Mouse (Mus musculus) heart, adult 8-10 months (tissue): ENCODE data around the gene Cyp26a1. TPM values are rescaled to one million over a fixed set of nuclear protein-coding genes. Genes with fewer than 3 reads are reported as not detected.

ENCODE experiments used
- DNase-seq: peaks from one replicate; pipeline ENCODE4 v3.0.0; 2022; ENCODE audit warnings: low spot score
- total RNA-seq, 4 experiments: library from RNA; stranded (reverse); gene quantifications; 2 replicates each; pipeline ENCODE4 v1.2.4; 2022

The Cyp26a1 gene
- under 1 TPM in 2 of 4 experiments, not detected in 2; 0.14 to 0.25 TPM for total RNA-seq

- DNase-seq = no peak
Observed at GRCm38 (mm10) chr19:37697651-37698272, at the start of gene Cyp26a1. Cyp26a1 (plus strand) TSS chr19:37697798.

DNA sequence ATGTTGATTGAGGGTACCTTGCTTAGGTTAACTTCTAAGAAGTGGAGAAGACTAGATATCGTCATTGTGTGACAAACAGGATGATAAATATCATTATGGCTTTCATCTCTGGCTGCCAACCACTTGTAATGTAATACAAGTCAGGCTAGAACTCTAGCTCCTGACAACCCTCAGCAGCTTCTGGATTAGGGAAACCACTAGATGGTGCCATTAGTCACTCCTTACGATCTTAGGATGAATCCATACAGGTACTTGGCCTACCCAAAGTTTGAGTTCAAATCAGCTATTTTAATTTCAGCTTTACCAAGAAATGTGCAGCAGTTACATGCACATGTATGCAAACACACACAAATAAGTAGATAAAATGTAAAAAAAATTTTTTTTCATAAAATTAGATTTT is 49.6 kb upstream of the Cyp26a1 start:
- no peak for DNase-seq

DNA sequence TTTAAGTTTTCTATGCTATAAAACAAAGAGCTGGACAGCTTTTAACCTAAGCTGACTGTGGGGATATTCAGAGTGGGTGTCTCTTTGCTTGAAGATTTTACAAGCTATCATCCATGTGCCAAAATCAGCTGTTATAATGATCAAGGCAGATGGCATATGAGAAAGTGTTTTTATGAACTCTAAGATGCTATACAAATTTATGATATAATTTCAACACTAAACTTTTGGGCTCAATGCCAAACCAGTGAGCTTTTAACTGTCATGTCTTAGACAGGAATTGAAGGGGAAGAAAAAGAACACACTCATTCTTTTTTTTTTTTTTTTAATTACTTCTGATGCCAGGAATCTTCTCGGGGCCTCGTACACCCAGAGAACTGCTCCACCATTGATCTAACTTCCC is 47.1 kb upstream of the Cyp26a1 start:
- no peak for DNase-seq

- DNase-seq = no peak
Observed at GRCm38 (mm10) chr19:37654012-37654411, 43.6 kb upstream of the Cyp26a1 start.

- no peak for DNase-seq
Observed at GRCm38 (mm10) chr19:37656441-37656840, 41.2 kb upstream of the Cyp26a1 start.

DNA sequence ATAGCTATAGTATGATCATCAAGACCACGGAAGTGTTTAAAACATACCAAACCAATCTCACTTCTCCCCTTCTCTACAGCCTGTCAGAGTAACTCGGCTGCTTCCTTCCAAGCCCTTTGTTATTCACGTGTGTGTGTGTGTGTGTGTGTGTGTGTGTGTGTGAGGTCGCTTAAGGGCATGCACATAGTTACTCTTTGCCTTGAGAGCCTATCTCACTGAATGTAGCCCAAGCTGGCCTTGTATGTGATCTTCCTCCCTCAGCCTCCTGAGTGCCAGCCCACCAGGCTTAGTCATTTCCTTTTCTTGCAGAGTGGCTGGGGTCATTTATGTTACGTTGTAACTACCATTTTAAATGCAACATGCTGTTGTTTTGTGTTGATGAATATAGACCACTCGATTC is 32.3 kb upstream of the Cyp26a1 start:
- DNase-seq = no peak

DNA sequence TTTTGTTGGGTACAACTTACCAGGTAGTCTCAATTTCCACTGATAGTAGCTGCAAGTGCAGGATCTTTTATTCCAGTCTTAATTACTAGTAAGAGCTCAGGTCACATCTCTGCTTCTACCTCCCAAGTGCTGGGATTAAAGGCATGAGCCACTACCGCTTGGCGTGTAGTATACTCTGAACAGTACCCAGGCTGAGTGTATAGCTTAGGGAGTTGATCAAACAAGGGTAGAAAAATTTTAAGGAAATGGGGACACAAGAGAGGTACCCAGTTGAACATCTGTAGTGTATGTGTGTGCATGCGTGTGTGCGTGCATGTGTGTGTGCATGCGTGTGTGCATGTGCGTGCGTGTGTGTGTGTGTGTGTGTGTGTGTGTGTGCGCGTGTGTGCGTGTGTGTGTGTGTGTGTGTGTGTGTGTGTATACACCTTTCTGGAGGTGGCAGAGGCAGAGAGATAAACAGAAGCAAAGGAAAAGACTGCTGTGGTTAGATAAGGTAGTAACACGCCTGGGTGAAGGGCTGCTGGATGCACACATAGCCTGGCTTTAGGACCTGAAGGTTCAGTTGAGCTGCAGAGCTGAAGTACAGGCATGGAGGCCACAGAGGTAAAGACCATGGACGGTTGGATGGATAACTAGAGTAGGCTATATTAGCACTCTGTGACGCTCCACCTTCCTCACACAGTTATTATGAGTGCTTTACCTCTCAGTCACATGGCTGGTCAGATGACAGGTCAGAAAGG is 29.6 kb upstream of the Cyp26a1 start:
- no peak for DNase-seq

DNA sequence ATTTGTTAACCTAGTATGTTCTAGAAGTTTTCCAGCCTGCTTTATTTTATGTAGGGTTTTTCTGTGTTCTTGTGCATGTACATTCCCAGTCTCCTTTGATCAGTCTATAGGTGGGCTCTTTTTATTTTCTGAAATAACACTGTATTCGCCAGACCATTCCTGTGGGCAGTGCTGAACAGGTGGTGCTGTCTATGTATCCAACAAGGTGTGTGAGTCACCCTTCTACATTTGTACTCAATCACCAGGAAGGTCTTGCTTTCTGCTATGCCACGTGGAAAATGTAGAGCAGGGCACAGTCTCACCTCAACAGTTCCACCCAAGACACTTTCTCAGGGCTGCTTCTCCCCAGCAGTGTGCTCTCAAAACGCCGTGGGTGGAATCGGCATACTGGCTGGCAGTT is 28.9 kb upstream of the Cyp26a1 start:
- DNase-seq = no peak

DNA sequence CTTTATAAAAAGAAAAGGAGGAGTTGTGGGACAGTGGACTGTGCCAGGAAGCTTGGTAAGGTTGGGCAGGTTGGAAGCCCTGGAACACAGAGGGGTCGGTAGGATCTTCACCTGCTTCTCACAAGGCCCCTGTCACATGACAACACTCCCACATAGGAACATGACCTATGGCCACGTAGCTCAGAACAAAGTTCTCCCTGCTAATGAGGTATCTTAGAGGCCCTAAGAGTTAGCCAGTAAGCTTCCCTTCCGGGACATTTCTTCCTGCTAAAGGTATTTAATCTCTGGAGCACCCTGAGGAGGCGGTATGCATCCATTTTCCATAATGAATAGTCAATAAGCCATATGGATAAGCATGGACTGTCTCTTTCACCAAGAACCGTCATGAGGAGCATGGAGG is 28.1 kb upstream of the Cyp26a1 start:
- DNase-seq = no peak

- DNase-seq = no peak
Observed at GRCm38 (mm10) chr19:37673393-37673792, 24.2 kb upstream of the Cyp26a1 start.

DNA sequence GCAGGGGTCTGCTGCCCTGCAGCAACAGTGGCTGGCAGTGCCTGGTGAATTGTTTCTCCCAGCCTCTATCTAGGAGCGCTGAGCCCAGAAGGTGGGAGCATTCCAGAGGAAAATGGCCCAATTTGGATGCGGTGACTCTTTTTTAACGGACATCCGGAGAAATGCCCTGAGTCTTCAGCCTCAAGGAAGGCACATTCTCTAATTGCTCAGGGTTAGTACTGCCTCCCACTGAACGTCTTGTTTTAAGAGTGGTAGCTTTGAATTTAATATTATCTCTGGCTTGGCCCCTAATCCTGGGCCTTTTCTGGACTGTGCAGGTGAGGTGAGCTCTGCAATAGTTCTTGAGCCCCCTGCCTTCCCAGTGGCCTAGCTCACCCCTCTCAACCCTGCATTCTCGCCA is 12.3 kb upstream of the Cyp26a1 start, which contains the start of gene Cyp26c1:
TSS of gene Cyp26c1 (plus strand) at position 301 of the 400 bp plus-strand sequence.
- DNase-seq = no peak

DNA sequence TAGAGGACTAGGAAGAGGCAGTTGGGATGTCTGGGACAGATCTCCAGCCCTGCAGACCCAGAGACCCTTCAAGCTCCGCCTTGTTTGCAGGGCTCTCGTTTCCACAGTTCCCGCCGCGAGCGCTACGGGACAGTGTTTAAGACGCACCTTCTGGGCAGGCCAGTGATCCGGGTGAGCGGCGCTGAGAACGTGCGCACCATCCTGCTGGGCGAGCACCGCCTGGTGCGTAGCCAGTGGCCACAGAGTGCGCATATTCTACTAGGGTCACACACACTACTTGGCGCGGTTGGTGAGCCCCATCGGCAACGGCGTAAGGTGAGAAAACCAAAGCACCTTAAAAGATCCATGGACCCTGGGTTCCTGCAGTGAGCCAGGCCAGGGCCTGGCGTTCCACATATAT is 11.3 kb upstream of the Cyp26a1 start:
- DNase-seq = no peak

DNA sequence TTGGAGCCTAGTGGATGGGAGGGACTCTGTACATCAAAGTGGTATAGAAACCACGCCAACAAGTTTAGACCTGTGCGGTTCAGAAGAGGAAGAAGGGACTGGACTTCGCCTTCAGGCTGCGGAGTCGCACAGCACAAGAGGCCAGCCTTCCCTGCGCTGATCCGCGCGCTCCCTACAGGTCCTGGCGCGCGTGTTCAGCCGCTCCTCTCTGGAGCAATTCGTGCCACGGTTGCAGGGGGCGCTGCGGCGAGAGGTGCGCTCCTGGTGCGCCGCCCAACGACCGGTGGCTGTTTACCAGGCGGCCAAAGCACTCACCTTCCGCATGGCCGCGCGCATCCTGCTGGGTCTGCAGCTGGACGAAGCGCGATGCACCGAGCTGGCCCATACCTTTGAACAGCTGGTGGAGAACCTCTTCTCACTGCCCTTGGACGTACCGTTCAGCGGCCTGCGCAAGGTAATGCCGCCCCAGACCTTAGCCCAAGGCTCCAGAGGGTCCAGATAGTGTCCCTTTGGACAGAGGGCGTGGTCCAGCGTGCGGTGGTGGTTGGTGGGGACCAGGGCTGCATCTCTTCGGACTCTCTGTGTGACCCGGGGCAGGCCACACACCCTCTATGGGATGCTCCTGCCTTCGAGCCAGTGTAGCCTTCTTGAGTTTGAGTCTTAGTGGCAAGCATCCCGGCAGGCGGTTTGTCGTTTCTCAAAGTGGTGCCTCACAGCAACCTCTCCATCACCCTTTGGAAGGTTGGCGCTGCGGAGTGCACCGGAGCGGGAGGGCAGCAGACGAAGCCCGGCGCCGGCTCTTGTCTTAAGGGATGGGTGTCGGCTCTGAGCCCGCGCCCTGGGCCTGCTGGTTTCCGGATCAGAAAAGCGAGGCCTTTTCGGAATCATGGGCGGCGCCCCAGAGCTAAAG is 10.4 kb upstream of the Cyp26a1 start:
- DNase-seq = no peak

- no peak for DNase-seq
Observed at GRCm38 (mm10) chr19:37689478-37689877, 8.1 kb upstream of the Cyp26a1 start.

GRCm38 (mm10) chr19:37690716-37691115 is 6.9 kb upstream of the Cyp26a1 start:
- no peak for DNase-seq

GRCm38 (mm10) chr19:37692879-37693278 is 4.7 kb upstream of the Cyp26a1 start:
- DNase-seq = no peak

GRCm38 (mm10) chr19:37695146-37695545 is 2.5 kb upstream of the Cyp26a1 start:
- DNase-seq = no peak

DNA sequence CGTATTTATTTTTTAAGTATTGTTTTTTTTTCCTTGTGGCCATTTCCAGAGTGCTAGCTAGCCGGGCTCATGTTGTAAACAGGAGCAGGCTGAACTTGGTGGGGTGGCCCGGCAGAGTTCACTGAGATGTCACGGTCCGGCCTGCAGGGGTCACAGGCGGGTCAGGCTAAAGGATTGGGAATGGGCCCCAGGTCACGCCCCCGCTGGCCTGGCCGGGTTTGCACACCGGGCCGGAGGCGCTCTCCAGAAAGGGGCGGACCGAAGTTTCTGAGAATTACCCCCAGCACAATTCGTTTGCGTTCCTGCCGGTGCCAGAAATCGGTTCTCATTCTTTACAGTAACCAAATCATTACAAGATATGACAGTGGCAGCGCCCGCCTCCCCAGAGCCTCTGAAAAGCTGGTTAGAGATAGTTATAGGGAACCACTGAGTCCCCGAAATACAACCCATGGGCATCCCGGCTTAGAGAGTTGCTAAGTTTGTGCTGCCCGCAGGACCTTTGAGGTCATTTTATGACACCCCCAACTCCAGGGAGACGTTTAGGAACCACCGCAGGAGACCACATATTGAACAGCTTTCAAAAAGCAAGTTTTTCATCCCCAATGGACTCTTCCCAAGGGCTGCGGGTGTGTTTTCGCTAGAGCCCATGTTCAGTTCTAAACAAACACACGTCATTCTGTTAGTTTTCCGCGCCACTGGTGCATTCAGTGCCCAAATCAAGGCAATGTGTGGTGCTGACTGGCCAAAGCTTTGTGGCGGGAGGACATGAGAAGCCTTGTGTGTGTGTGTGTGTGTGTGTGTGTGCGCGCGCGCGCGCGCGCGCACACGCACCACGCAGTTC is 1.6 kb upstream of the Cyp26a1 start:
- no peak for DNase-seq

DNA sequence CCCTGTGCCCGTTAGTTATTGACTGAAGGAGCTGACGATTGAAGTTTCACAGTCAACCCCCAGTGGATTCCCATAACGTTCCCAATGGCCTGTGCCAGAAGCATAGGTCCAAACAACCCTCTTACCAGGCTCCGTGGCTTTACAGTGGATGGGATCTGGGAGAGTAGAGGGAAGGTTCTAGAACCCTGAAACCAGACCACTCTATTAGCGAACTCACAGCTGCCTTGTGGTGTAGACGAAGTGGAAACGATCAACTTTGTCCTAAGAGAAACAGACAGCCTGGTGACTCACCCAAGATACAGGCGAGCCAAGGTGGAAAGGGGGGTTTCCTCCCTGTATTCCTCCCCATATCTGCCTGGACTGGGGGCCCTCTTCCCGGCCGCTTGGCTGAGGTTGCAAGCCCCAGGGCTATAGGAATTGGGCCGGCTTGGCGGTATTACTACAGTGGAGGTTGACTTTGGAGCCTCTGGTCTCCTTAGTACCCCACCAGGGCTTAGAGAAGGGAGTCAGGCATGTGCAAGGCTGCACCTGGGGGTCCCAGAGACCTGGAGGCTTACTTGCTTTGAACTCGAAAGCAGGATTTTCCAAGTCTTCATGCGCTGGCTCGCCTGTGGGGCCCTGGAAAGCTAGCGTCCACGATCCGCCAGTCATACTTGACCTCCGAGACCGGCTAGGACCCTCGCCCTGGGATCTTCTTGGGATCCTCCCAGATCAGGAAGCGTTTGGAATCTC is 829 bp upstream of the Cyp26a1 start:
- no peak for DNase-seq

DNA sequence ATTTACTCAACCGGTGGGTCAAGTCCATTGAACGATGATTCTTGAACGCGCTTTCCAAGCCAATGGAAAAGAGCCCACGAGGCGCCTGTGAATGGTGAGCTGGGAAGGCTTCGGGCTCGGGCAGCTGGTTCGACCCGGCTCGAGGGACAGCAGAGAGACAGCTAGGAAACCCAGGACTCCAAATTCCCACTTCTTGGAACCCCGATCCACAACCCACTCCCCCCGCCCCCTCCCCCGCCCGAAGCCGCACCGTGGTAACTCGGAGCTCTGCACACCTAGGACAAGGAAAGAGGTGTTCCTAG is 312 bp upstream of the Cyp26a1 start:
- DNase-seq = no peak
